Mouse (Mus musculus): ENCODE measurements around the gene Mrgpre. TPM values are rescaled to one million over a fixed set of nuclear protein-coding genes. Genes with fewer than 3 reads are reported as not detected.
A peak's percentile ranks its signal among the peaks of the same experiment; 100 is the strongest.

Mrgpre gene
- 1.5 and 1.8 TPM in 2 replicates for polyA plus RNA-seq (2015; fragmentation: Nextera tagmentation; extraction: Ambion mirVana)

DNA sequence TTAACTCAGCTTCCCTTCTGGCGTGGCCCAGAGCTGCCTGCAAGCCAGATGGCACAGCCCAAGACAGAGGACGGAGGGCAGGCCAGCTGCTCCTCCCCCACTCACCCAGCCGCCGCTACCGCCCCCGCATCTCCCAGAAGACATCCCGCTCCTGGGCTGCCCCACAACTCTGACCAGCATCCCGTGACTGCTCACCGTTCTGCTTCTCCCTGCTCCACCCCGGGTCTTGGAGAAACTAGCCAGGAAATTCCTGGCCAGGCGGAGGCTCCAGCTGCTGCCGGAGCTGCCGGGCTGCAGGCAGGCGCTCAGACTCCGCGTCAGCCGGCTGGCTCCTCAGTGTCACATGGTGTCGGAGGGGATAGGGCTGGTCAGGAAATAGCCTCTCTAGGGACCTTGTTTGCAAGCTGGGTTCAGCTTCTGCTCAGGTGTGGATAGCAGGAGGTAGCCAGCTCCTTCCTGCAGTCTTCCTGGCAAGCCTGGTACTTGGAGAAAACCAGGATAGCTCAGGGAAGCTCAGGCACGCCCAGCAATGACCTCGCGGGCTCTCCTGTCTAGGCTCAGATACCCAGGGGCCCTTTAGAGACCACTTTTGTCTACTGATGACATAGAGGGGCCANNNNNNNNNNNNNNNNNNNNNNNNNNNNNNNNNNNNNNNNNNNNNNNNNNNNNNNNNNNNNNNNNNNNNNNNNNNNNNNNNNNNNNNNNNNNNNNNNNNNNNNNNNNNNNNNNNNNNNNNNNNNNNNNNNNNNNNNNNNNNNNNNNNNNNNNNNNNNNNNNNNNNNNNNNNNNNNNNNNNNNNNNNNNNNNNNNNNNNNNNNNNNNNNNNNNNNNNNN, at the start of gene Mrgpre:
TSS of gene Mrgpre (minus strand) at position 505 of the 834 bp plus-strand sequence.
- Histone ChIP-seq H3K4me3 (peak within 1 kb of the TSS; percentile 47), H3K27me3 (no peaks in the 10 kb centered on the region), H3K27ac (peak within 1 kb of the TSS; percentile 77), H3K4me2 (replicated peaks) (peak within 1 kb of the TSS; percentile 72), H3K9me3 (no peaks in the 10 kb centered on the region), H3K4me1 (peaks cover 24% of the 10 kb centered on the region), H3K36me3 (no peaks in the 10 kb centered on the region), H3K9ac (peak within 1 kb of the TSS; percentile 67)
- ATAC-seq (ENCODE audit: low FRiP score, low read depth), result peak; percentile 87
- 3% methylated on average over 21 of the region's 21 CpGs for WGBS

DNA sequence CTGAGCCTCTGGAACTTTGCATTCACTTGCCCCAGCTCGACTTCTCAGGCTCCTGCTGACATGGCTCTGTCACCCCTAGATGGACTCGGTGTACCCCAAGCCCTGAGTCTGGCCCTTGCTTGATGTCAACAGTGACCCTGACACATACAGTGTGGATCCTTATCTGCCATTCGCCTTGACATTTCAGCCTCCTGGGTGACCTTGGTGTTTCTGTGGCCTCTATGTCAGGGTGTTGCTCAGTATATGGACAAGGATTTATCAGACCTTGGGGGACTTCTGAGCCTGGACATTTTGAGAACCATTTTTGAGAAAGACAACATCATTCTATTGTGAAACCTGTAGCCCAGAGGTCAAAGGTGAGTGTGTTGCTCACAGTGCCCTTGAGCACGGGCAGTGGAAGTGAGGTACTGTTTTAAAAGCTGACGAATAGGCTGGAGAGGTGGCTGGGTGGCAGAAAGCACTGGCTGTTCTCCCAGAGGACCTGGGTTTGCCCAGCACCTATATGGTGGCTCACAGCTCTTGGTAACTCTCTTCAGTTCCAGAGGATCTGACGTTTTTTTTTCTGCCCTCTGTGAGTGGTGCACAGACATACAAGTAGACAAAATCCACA, 49.4 kb upstream of the Mrgpre start:
- no peak overlapping the region for H3K4me3 ChIP-seq
- peaks cover 44% of the 10 kb centered on the region for H3K36me3 ChIP-seq
- H3K4me1 ChIP-seq, result peaks cover 23% of the 10 kb centered on the region
- WGBS, result 77% methylated on average over 6 of the region's 6 CpGs
- no peak overlapping the region for H3K4me2 ChIP-seq (replicated peaks)
- no peak overlapping the region for H3K27ac ChIP-seq
- ATAC-seq (ENCODE audit: low FRiP score, low read depth), result no peak
- no peak overlapping the region for H3K9ac ChIP-seq
- no peaks in the 10 kb centered on the region for H3K9me3 ChIP-seq
- H3K27me3 ChIP-seq, result no peaks in the 10 kb centered on the region

DNA sequence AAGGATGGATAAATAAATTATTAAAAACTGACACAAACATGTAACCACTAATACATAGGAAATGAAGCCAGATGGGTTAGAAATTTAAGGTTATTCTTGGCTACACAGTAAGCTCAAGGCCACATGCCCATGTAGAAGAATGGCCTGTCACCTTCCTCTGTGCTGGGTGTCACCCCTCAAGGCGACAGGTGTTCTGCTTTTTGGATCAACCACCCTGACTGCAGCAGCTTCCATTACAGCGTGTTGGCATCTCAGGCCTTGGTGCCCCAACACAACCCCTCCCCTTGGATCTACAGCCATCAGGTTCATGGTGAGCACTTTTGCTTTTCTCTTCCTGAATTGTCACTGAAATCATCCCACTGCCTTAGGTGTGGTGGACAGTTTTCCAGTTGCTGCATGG, 48.3 kb upstream of the Mrgpre start:
- no peak for ATAC-seq (ENCODE audit: low FRiP score, low read depth)

DNA sequence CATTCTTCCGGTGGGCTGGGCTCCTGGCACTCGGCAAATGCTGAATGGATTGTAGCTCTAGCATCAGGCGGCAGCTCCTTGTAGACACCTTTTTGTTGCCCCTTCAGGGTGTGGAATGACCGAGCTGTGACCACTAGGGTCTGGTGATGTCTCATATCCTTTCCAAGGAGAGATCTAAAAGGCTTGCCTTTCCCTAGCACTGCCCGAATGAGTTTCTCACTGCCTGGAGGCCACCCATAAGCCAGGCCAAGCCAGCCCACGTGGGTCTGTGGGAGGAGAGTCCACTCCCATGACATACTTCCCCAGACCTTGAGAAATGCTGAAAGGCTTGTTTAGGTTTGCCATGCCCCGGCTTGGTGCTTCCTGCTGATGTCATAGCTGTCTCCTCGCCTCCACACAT, 47.9 kb upstream of the Mrgpre start:
- ATAC-seq (ENCODE audit: low FRiP score, low read depth), result no peak
- H3K9me3 ChIP-seq, result no peaks in the 10 kb centered on the region
- WGBS, result 85% methylated on average over 8 of the region's 8 CpGs
- H3K4me3 ChIP-seq, result no peak overlapping the region
- no peaks in the 10 kb centered on the region for H3K27me3 ChIP-seq
- H3K4me1 ChIP-seq, result peaks cover 23% of the 10 kb centered on the region
- H3K36me3 ChIP-seq, result peaks cover 29% of the 10 kb centered on the region
- H3K4me2 ChIP-seq (replicated peaks), result no peak overlapping the region
- no peak overlapping the region for H3K27ac ChIP-seq
- H3K9ac ChIP-seq, result no peak overlapping the region

More for the DNA sequence above, 48.3 kb upstream of the Mrgpre start:
- Histone ChIP-seq H3K9ac (no peak overlapping the region), H3K9me3 (no peaks in the 10 kb centered on the region), H3K4me1 (peaks cover 23% of the 10 kb centered on the region), H3K4me3 (no peak overlapping the region), H3K4me2 (replicated peaks) (no peak overlapping the region), H3K36me3 (peaks cover 33% of the 10 kb centered on the region), H3K27ac (no peak overlapping the region), H3K27me3 (no peaks in the 10 kb centered on the region)
- WGBS, result 97% methylated on average over 2 of the region's 2 CpGs

DNA sequence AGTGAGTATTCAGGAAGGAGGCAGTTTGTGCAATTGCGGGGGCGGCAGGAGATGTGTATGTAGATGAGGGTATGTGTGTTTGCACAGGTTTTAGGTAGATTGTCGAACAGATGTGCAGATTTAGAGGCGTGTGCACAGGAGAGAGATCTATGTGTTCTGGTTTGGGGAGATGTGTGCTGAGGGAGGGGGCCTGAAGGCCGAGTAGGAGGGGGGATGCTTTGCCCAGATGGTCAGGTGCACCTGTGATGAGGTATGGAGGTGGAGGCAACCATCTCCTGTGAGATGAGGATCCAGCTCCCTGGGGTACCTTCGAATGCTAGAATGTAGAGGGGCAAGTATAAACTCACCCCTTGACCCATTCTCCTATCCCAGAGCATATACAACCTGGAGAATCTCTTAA, 46.1 kb upstream of the Mrgpre start:
- no peaks in the 10 kb centered on the region for H3K27me3 ChIP-seq
- 12% methylated on average over 6 of the region's 6 CpGs for WGBS

DNA sequence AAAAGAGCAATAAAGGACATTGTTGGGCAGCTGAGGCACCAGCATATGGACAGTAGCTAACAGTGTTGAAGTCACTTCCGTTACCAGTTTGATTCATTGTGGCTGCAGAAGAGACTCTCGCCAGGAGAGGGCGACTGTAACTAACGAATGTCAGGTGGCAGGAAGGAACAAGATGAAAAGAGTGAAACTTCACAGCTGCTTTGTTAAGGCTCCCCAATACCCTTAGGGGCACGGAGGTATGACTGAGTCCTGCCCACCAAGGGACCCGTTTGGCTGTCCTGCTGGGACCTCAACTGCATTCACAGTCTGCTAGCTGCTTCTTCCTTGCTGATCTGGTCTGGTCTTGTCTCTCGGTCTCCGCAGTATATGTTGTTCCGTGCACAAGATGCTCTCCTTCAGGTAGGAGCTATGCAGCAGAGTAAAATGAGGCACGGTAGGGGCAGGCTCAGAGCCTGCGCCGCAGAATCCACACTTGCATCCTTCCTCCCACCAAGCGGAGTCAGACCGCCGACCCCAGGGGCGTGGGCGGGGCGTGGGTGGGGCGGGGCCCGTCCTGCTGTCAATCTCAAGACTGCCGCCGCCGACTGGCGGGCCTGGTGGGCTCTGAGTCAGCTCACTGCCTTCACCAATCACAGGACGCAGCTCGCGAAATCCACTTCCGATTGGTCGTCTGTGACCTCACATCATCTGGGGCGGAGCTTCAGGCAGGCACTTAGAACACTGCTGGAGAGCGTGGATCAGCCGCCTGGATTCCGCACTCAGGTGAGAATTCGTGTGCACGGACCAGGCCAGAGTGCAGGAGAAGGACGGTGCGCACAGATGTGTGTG, 45.4 kb upstream of the Mrgpre start:
- peaks cover 16% of the 10 kb centered on the region for H3K36me3 ChIP-seq
- H3K4me2 ChIP-seq (replicated peaks), result peak overlapping the region; percentile 89
- peaks cover 23% of the 10 kb centered on the region for H3K4me1 ChIP-seq
- peak; percentile 99 for ATAC-seq (ENCODE audit: low FRiP score, low read depth)
- no peaks in the 10 kb centered on the region for H3K9me3 ChIP-seq
- under 1% methylated on average over 37 of the region's 37 CpGs for WGBS
- no peaks in the 10 kb centered on the region for H3K27me3 ChIP-seq
- H3K4me3 ChIP-seq, result peak overlapping the region; percentile 58
- H3K27ac ChIP-seq, result peak overlapping the region; percentile 93
- peak overlapping the region; percentile 77 for H3K9ac ChIP-seq

More for the DNA sequence above, 46.1 kb upstream of the Mrgpre start:
- no peaks in the 10 kb centered on the region for H3K9me3 ChIP-seq
- H3K4me2 ChIP-seq (replicated peaks), result peak overlapping the region; percentile 89
- ATAC-seq (ENCODE audit: low FRiP score, low read depth), result no peak
- H3K9ac ChIP-seq, result peak overlapping the region; percentile 77
- peaks cover 16% of the 10 kb centered on the region for H3K36me3 ChIP-seq
- peak overlapping the region; percentile 52 for H3K27ac ChIP-seq
- peak overlapping the region; percentile 58 for H3K4me3 ChIP-seq
- H3K4me1 ChIP-seq, result peaks cover 23% of the 10 kb centered on the region

DNA sequence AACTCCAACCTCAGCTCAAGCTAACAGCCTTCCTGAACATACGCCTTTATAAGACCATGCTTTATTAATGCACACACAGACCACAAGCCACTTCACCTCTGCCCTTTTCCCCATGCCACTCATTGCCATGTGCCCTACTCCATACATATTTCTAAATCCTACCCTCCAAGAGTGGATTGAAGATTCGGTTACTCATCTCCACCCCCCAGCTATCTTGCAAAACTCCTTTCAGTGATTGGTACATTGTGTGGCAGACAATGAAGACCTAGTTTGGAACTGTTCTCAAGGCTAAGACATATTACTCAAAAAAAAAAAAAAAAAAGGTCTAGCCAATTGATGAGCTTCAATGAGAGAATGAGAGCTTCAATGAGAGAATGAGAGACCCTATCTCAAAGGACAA, 42.7 kb upstream of the Mrgpre start:
- WGBS, result 96% methylated on average over 2 of the region's 2 CpGs
- Histone ChIP-seq H3K9ac (no peak overlapping the region), H3K4me2 (replicated peaks) (no peak overlapping the region), H3K4me1 (peaks cover 28% of the 10 kb centered on the region), H3K27ac (no peak overlapping the region), H3K4me3 (no peak overlapping the region), H3K27me3 (no peaks in the 10 kb centered on the region), H3K36me3 (peaks cover 5% of the 10 kb centered on the region), H3K9me3 (no peaks in the 10 kb centered on the region)
- ATAC-seq (ENCODE audit: low FRiP score, low read depth), result no peak

DNA sequence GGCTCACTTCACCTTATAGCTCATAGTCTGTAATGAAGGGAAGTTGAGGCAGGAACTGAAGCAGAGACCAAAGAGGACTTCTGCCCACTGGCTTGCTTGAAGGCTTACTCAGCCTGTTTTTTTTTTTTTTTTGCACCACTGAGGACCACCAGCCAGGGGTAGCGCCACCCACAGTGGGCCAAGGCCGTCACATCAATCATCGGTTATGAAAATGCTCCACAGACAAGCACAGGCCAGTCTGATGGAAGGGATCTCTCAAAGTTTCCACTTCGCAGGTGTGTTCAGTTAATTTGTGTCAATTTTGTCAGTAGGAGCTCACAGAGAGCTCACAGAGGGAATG, 38.9 kb upstream of the Mrgpre start:
- peak overlapping the region; percentile 66 for H3K4me3 ChIP-seq
- peaks cover 8% of the 10 kb centered on the region for H3K36me3 ChIP-seq
- H3K9ac ChIP-seq, result peak overlapping the region; percentile 56
- 80% methylated on average over 4 of the region's 4 CpGs for WGBS
- no peaks in the 10 kb centered on the region for H3K27me3 ChIP-seq
- peak overlapping the region; percentile 52 for H3K27ac ChIP-seq
- H3K4me2 ChIP-seq (replicated peaks), result peak overlapping the region; percentile 87
- no peak for ATAC-seq (ENCODE audit: low FRiP score, low read depth)
- H3K9me3 ChIP-seq, result no peaks in the 10 kb centered on the region
- peaks cover 15% of the 10 kb centered on the region for H3K4me1 ChIP-seq

DNA sequence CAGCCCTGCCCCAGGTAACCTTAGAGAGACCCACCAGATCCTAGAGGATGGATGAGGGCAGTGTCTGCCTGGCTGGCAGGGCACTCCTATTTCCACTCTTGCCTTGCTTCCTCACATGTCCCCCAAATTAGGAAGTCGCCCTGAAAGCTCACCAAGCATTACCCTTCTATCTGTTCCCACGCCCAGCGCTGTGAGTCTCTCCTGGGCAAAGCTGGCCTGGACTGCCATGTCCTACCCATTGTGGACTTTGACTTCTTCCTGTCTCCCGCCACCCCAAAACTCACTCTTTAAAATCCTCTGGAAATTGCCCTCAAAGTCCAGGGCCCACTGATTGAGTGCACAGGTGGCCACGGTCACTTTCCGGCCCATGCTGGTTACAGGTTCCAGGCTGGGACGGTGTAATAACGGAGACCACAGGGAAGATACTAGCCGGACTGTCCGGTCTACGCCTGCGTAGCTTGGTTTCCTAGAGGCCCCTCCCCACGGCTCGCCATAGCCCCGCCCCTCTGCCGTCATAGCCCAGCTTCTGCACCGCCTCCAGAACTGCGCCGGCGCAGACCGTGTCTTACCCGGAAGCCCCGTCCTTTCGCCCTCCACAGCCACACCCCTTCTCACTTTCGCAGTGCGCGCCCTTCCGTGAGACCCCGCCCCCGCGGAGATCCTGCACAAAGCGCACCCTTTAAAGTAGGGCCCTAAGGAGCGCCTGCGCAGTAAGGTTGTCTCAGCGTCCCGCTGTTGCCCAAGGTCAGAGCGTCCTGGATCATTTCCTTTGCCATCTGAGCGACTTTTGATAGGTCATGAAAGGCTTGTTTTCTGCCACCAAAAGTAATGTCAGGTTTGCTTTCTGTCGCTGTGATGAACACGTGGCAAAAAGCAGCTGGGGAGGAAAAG, 38.3 kb upstream of the Mrgpre start, which contains the start of the genes Nadsyn1 and Dhcr7:
TSS of gene Nadsyn1 (minus strand) at position 475 of the 891 bp plus-strand sequence.
TSS of gene Dhcr7 (plus strand) at position 771 of the 891 bp plus-strand sequence.
- Histone ChIP-seq H3K27me3 (no peaks in the 10 kb centered on the region), H3K27ac (peak within 1 kb of the TSS; percentile 52), H3K4me2 (replicated peaks) (peak within 1 kb of the TSS; percentile 87), H3K36me3 (peaks cover 10% of the 10 kb centered on the region), H3K9me3 (no peaks in the 10 kb centered on the region), H3K4me1 (peaks cover 15% of the 10 kb centered on the region), H3K9ac (peak within 1 kb of the TSS; percentile 81), H3K4me3 (peak within 1 kb of the TSS; percentile 66)
- WGBS, result under 1% methylated on average over 40 of the region's 40 CpGs
- peak; percentile 98 for ATAC-seq (ENCODE audit: low FRiP score, low read depth)

DNA sequence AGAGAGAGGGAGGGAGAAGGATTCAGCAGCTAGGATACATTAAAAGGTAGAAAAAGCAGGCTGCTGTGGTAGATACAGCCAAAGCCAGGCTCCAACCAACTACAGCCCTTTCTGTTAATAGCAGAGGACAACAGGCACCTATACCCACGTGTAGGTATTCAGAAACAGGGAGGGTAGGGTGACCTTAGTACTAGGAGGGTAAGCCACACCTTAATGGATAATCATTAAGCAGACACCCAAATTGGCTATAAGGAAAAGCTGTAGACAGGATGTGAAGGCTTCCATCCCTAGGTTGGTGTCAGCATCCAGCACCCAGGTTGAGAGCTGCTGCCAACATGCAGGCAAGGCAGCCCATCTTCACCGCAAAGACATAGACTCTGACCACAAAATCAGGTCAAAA, 36.9 kb upstream of the Mrgpre start:
- Histone ChIP-seq H3K27ac (no peak overlapping the region), H3K36me3 (peaks cover 21% of the 10 kb centered on the region), H3K9me3 (no peaks in the 10 kb centered on the region), H3K4me1 (peaks cover 15% of the 10 kb centered on the region), H3K27me3 (no peaks in the 10 kb centered on the region), H3K9ac (no peak overlapping the region), H3K4me2 (replicated peaks) (no peak overlapping the region), H3K4me3 (0 out of 2 replicates have a peak overlapping the region, but pooled peaks have one; percentile 66)
- WGBS, result 85% methylated on average over 2 of the region's 2 CpGs
- no peak for ATAC-seq (ENCODE audit: low FRiP score, low read depth)

DNA sequence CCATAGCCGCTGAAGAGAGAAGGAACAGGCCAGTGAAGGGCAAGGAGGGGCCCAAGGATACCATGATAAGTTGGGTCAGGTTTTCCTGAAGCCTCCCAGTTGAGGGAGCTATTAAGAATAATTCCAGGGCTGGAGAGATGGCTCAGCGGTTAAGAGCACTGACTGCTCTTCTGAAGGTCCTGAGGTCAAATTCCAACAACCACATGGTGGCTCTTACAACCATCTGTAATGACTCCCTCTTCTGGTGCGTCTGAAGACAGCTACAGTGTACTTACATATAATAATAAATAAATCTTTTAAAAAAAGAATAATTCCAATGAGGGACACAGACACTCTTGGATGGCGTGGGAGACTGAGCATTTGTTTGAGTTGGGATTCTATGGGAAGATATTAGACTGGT, 34.9 kb upstream of the Mrgpre start:
- WGBS, result 67% methylated on average over 4 of the region's 4 CpGs

More for the DNA sequence above, 34.9 kb upstream of the Mrgpre start:
- ATAC-seq (ENCODE audit: low FRiP score, low read depth), result no peak
- no peak overlapping the region for H3K4me2 ChIP-seq (replicated peaks)
- H3K4me1 ChIP-seq, result peaks cover 15% of the 10 kb centered on the region
- H3K9ac ChIP-seq, result no peak overlapping the region
- no peak overlapping the region for H3K27ac ChIP-seq
- H3K9me3 ChIP-seq, result no peaks in the 10 kb centered on the region
- peaks cover 39% of the 10 kb centered on the region for H3K36me3 ChIP-seq
- no peak overlapping the region for H3K4me3 ChIP-seq
- H3K27me3 ChIP-seq, result no peaks in the 10 kb centered on the region

Measured in limb, embryonic 13.5 days (tissue).